Mouse (Mus musculus): ENCODE measurements around the gene Napsa.

The Napsa gene

DNA sequence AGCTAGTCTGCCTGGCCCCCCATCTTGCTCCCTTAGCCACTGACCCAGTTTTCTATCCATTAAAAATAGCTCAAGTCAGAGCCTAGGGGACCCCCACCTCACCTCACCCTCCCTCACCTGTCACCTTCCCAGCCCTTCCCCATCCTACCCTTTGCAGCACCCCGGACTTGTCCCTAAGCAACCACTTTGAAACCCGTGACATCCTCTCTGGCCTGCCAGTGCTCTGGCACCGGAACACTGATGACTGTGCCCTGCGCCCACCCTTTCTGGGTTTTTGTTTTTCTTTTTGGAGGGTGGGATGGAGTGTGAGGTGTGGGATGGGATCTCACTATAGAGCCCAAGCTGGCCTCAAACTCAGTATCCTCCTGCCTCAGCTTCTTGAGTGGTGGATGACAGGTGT, 25.5 kb downstream of the Napsa start:
- DNase-seq: no peak

- no peak for DNase-seq
These were observed 26.2 kb downstream of the Napsa start for GRCm38 (mm10) chr7:44598336-44598735.

DNA sequence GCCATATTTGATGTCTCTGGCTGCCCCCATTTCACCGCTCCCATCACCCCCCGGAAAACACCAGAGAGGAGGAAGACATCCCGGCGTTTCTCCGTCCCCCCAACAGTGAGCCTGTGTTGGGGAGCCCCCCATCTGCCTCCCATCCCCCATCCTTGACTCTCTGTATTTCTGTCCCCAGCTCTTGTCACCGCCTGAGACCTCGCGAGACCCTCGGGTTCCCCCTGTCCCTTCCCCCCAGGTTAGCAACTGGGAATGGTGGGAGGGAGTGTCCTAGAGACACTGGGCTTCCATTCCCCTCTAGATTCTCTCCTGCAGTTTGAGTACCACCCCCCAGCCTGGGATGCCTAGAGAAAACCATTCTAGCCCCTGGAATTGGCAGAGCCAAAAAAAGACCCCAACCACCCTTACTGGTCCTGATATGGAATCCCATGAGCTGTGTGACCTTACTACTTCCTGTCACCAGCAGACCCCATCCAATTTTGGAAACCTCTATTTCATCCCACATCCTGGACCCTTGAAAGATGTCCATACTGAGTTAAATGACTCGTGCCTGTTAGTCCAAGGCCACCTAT, 28.6 kb downstream of the Napsa start:
- DNase-seq: no peak

DNA sequence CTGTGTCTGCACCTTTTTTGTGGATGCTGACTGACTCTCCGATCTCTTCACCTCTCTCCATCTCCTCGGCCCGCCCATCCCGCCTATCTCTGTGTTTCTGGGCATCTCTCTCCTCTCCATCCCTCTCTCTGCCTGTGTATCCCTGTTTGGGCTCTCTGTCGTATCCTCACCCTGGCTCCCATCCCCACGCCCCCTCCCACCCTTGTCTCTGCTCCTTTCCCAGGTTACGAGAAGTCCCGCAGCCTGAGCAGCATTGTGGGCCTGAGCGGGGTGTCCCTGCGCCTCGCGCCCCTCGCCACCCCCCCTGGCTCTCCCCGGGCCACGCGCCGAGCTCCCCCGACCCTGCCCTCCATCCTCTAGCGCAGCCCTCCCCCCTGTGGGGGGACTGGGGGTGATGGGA, 29.5 kb downstream of the Napsa start:
- no peak for DNase-seq

- DNase-seq: no peak
These were observed 30.3 kb downstream of the Napsa start for GRCm38 (mm10) chr7:44602443-44602842.

GRCm38 (mm10) chr7:44603186-44603855, 31.1 kb downstream of the Napsa start:
- no peak for DNase-seq

- no peak for DNase-seq
These were observed 32.0 kb downstream of the Napsa start for GRCm38 (mm10) chr7:44604139-44604606.

DNA sequence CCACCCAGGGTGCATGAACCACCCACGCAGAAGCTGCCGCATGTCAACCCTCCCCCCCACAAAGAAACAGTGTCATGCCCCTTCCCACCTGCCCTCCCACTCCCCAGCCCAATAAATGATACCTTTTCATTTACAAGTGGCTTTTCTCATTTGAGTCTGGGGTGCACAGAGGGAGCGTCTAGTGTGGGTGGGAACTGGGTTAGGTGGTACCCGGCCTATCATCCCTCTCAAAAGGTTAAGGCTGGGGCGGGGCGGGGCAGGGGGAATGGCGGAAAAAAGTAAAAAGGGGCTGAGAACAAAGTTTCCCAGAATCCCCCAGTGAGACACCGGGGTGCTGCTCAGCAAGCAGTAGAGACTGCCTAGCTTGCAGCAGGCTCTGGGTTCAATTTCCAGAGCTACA, 32.4 kb downstream of the Napsa start:
- DNase-seq: no peak

DNA sequence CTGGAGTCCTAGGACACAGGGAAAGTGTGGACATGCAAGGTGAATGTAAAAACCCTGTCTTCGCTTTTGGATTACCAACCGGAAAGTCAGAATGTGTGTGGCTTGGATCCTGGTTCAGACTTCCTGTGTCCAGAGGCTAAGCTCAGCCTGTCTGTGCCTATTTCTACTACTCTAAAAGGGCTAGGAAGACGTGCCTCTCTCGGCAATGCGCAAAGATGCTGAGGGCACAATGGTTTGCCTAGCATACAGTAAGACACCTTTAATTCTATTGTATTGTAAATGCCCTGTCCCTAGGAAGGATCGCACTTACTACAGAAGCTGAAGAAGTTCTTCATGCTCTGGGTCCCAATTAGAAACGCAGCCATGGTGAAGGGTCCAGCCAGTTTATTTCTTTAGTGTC, 33.3 kb downstream of the Napsa start:
- no peak for DNase-seq

GRCm38 (mm10) chr7:44606171-44606901, 34.2 kb downstream of the Napsa start:
- no peak for DNase-seq

- no peak for DNase-seq
These were observed 40.0 kb downstream of the Napsa start for GRCm38 (mm10) chr7:44612192-44612591.

GRCm38 (mm10) chr7:44614041-44614688, 42.0 kb downstream of the Napsa start:
- no peak for DNase-seq

- DNase-seq: no peak
These were observed 43.1 kb downstream of the Napsa start for GRCm38 (mm10) chr7:44615309-44615708.

DNA sequence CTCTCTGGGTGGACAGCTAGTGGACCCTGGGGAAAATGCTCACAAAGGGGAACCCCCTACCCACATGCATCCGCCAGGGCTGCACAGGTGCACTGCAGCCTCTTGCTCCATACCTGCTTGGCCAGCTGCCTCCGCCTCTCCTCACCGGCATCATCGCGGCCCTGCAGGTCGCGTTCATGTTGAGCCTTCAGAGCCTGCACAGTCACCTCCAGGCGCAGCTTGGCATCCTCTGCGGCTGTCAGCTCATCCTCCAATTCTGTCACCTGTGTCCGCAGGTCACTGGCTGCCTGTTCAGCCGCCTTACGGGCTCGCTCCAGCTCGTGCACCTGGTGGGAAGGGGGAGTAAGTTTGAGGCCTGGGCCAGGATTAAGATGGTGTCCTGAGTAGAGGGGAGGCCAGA, 43.8 kb downstream of the Napsa start:
- no peak for DNase-seq

DNA sequence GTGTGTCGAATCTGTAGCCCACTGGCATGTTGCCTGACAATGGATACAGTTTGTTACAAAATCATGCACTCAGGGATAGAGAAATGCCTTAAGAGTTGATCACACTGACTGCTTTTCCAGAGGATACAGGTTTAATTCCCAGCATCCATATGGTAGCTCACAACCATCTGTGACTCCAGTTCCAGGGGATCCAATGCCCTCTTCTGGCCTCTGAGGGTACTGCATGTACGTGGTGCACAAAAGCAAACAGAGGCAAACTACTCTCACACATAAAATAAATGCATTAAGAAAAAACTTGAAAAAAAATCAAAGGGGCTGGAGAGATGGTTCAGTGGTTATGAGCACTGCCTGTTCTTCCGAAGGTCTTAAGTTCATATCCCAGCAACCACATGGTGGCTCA, 44.9 kb downstream of the Napsa start:
- DNase-seq: no peak

DNA sequence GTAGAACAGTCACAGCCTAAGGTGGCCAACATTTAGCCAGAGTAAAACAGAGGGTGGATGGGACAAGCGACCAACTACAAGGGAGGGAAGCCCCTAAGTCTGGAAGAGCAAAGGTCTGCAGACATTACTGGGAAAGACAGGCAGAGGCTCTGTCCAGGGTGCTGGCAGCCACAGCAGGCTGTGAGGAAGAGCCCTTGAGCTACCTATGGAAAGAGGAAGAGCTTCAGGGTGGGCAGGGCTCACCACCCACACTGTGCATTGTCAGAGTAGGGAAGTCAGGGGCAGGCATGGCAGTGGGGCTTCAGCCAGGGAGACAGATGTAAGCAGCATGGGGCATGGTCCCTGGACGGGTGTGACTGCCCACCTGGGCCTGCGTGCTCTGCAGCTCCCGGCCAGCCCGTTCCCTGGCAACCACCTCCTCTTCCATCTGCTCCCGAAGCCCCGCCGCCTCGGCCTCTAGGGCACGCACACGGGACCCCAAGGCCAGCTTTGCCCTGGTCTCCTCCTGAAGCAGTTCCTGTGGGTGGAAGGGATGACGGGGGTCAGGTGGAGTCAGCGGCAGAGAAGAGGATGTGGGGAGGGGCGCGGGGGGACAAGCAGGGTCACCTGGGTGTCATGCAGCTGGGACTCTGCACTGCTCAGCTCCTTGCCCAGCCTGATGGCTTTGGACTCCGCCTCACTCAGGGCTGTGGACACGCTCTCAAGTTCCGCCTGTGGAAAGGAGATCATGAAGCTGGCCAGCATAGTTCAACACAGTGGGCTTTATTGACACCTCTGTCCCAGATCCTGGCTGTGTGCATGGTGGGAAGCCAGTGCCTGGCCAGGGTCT, 51.7 kb downstream of the Napsa start:
- DNase-seq: no peak

DNA sequence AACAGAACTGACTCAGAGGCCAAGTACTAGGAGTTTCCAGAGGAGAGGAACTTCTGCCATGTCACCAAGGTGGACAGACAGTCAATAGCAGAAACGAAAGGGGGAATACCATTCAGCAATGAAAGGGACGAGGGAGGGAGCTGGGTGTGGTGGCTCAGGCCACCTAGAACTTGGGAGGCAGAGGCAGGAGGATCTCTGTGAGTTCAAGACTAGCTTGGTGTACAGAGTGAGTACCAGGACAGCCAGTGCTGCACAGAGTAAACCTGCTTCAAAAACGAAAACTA, 52.3 kb downstream of the Napsa start:
- no peak for DNase-seq

- DNase-seq: no peak
These were observed 52.6 kb downstream of the Napsa start for GRCm38 (mm10) chr7:44624828-44625227.

GRCm38 (mm10) chr7:44625241-44626067, 53.3 kb downstream of the Napsa start:
- no peak for DNase-seq

- DNase-seq: no peak
These were observed 53.8 kb downstream of the Napsa start for GRCm38 (mm10) chr7:44626068-44626385.

- DNase-seq: no peak
These were observed 54.8 kb downstream of the Napsa start for GRCm38 (mm10) chr7:44626966-44627365.

GRCm38 (mm10) chr7:44628402-44629034, 56.3 kb downstream of the Napsa start:
- no peak for DNase-seq

Measured in kidney, adult 18-20 months (tissue).